9 mouse cellular contexts compared by ENCODE assay signal in the genomic region with DNA sequence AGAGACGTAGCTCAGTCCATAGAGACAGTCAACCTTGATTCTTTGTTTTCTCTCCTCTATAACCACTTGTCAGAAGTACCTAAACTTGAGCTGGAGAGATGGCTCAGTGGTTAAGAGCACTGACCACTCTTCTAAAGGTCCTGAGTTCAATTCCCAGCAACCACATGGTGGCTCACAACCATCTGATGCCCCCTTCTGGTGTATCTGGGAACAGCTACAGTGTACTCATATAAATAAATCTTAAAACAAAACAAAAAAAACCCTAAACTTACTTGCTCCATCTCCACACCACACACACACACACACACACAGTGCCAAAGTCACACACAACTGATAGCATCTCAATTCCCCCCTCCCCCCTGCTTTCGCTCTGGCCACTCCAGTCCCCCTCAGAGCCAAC. TPM values are rescaled to one million over a fixed set of nuclear protein-coding genes. Genes with fewer than 3 reads are reported as not detected.
A peak's percentile ranks its signal among the peaks of the same experiment; 100 is the strongest.
DNase-seq lines count a peak whose midpoint lies in the region; ATAC-seq lines count a peak whose summit lies in the region.
"Had no signal": no experiment of that assay in that cellular context is flagged by ENCODE, and none has a peak within 500 bp of the region (broad histone marks: within the 10 kb centered on the region; RNA-seq: fewer than 3 reads in every experiment).

No protein-coding gene starts in this region.

- no peaks in the 10 kb centered on the region for H3K9me3 ChIP-seq in megakaryocyte, embryonic 14.5 days
- no peaks in the 10 kb centered on the region for H3K9me3 ChIP-seq in embryonic facial prominence, embryonic 14.5 days (ENCODE audit: control insufficient read depth, low read length)
- H3K9me3 ChIP-seq in intestine, embryonic 16.5 days (ENCODE audit: control insufficient read depth, low read length), result no peaks in the 10 kb centered on the region
- H3K9me3 ChIP-seq in stomach, embryonic 15.5 days, result no peaks in the 10 kb centered on the region

- H3K4me1 ChIP-seq in megakaryocyte, embryonic 14.5 days, result peaks cover 44% of the 10 kb centered on the region
- H3K4me1 ChIP-seq in embryonic facial prominence, embryonic 14.5 days (ENCODE audit: control insufficient read depth, insufficient read depth, low read length), result peaks cover 14% of the 10 kb centered on the region
- H3K4me1 ChIP-seq in intestine, embryonic 16.5 days (ENCODE audit: control insufficient read depth, insufficient read depth, low read length), result peaks cover 14% of the 10 kb centered on the region
- H3K4me1 ChIP-seq in stomach, embryonic 15.5 days, result peaks cover 16% of the 10 kb centered on the region

- peak overlapping the region; percentile 86 for H3K4me2 ChIP-seq in embryonic facial prominence, embryonic 14.5 days (ENCODE audit: low read depth, low read length)
- H3K4me2 ChIP-seq in intestine, embryonic 16.5 days (ENCODE audit: low read depth, low read length), result peak overlapping the region; percentile 91
- H3K4me2 ChIP-seq in stomach, embryonic 15.5 days, result peak overlapping the region; percentile 94

- 76% methylated on average over 2 of the region's 2 CpGs for WGBS in embryonic facial prominence, embryonic 14.5 days
- WGBS in intestine, embryonic 16.5 days, result 67% methylated on average over 2 of the region's 2 CpGs
- WGBS in stomach, embryonic 15.5 days, result 76% methylated on average over 2 of the region's 2 CpGs

- H3K27ac ChIP-seq in embryonic facial prominence, embryonic 14.5 days (replicated peaks; ENCODE audit: low read depth, low read length), result no peak overlapping the region
- H3K27ac ChIP-seq in intestine, embryonic 16.5 days (ENCODE audit: low read length), result no peak overlapping the region
- H3K27ac ChIP-seq in stomach, embryonic 15.5 days, result no peak overlapping the region

- DNase-seq in embryonic facial prominence, embryonic 14.5 days (ENCODE audit: low spot score), result no peak
- DNase-seq in layer of hippocampus, adult 18-20 months (ENCODE audit: low spot score in 2 of 2), result no peak

- H3K4me3 ChIP-seq in megakaryocyte, embryonic 14.5 days (replicated peaks), result peak overlapping the region; percentile 92
- H3K4me3 ChIP-seq in embryonic facial prominence, embryonic 14.5 days (ENCODE audit: low read depth, low read length), result peak overlapping the region; percentile 62
- peak overlapping the region; percentile 65 for H3K4me3 ChIP-seq in intestine, embryonic 16.5 days (ENCODE audit: low read length)
- peak overlapping the region; percentile 87 for H3K4me3 ChIP-seq in stomach, embryonic 15.5 days (replicated peaks)

- no peak for ATAC-seq in megakaryocyte, adult 5-6 weeks (ENCODE audit: poor library complexity, severe bottlenecking)
- ATAC-seq in embryonic facial prominence, embryonic 14.5 days (ENCODE audit: low read depth), result no peak
- no peak for ATAC-seq in intestine, embryonic 16.5 days
- no peak for ATAC-seq in stomach, embryonic 15.5 days (ENCODE audit: insufficient read depth, low FRiP score, low read depth)
- ATAC-seq in monocyte, adult 5-6 weeks (replicated peaks; ENCODE audit: insufficient number of reproducible peaks, low FRiP score, low TSS enrichment, poor library complexity, severe bottlenecking), result no peak

- peaks cover 38% of the 10 kb centered on the region for H3K36me3 ChIP-seq in megakaryocyte, embryonic 14.5 days (replicated peaks; ENCODE audit: low read length)
- H3K36me3 ChIP-seq in embryonic facial prominence, embryonic 14.5 days (ENCODE audit: control insufficient read depth, insufficient read depth, low read length), result peaks cover 25% of the 10 kb centered on the region
- peaks cover 3% of the 10 kb centered on the region; the same call in 1 of the 2 replicates for H3K36me3 ChIP-seq in intestine, embryonic 16.5 days (ENCODE audit: control insufficient read depth, insufficient read depth, low read length)
- no peaks in the 10 kb centered on the region for H3K36me3 ChIP-seq in stomach, embryonic 15.5 days

- H3K9ac ChIP-seq in embryonic facial prominence, embryonic 14.5 days (ENCODE audit: low read depth, low read length), result peak overlapping the region; percentile 72; the same call in 1 of the 2 replicates
- peak overlapping the region; percentile 73; the same call in 1 of the 2 replicates for H3K9ac ChIP-seq in intestine, embryonic 16.5 days (ENCODE audit: low read depth, low read length)
- H3K9ac ChIP-seq in stomach, embryonic 15.5 days, result no peak overlapping the region

- H3K27me3 ChIP-seq in megakaryocyte, embryonic 14.5 days (replicated peaks), result no peaks in the 10 kb centered on the region
- H3K27me3 ChIP-seq in embryonic facial prominence, embryonic 14.5 days (replicated peaks; ENCODE audit: control insufficient read depth, insufficient read depth, low read length), result no peaks in the 10 kb centered on the region
- no peaks in the 10 kb centered on the region for H3K27me3 ChIP-seq in intestine, embryonic 16.5 days (replicated peaks; ENCODE audit: control insufficient read depth, insufficient read depth, low read length)
- H3K27me3 ChIP-seq in stomach, embryonic 15.5 days (replicated peaks), result no peaks in the 10 kb centered on the region

RNA-seq across cellular contexts. Expression of a gene that starts 1.3 kb away (rescaled TPM):
- polyA plus RNA-seq in megakaryocyte, embryonic 14.5 days (2012; ENCODE audit: insufficient read depth, low replicate concordance), result 7.2 and 10.9 TPM in 2 replicates
- total RNA-seq in megakaryocyte, adult 5-6 weeks (2015), result 36.9 and 42.5 TPM in 2 replicates
- total RNA-seq in megakaryocyte, adult 5-6 weeks (2017), result 135 and 170 TPM in 2 replicates
- polyA plus RNA-seq in embryonic facial prominence, embryonic 14.5 days (2014; fragmentation: Nextera tagmentation; extraction: Ambion mirVana), result 41.3 and 47.6 TPM in 2 replicates
- polyA plus RNA-seq in intestine, embryonic 16.5 days (2015; fragmentation: Nextera tagmentation; extraction: Ambion mirVana), result 35.2 and 37.1 TPM in 2 replicates
- 49.7 and 52.8 TPM in 2 replicates for polyA plus RNA-seq in stomach, embryonic 15.5 days (2015; fragmentation: Nextera tagmentation; extraction: Ambion mirVana)
- total RNA-seq in layer of hippocampus, adult 18-20 months (2021), result 1 to 10 TPM; 1.6 to 2.1 TPM
- total RNA-seq in monocyte, adult 5-6 weeks (2017), result 1.9 to 2.0 TPM (median 1.9 TPM) in 3 replicates

RNA-seq across cellular contexts. Expression of a gene that starts 1.7 kb away (rescaled TPM):
- polyA plus RNA-seq in megakaryocyte, embryonic 14.5 days (2012; ENCODE audit: insufficient read depth, low replicate concordance), result 1.0 TPM in 1 of 2 replicates, not detected in the other
- 48.4 and 53.0 TPM in 2 replicates for total RNA-seq in megakaryocyte, adult 5-6 weeks (2015)
- total RNA-seq in megakaryocyte, adult 5-6 weeks (2017), result 43.6 and 49.8 TPM in 2 replicates
- 15.2 TPM in 2 replicates for polyA plus RNA-seq in embryonic facial prominence, embryonic 14.5 days (2014; fragmentation: Nextera tagmentation; extraction: Ambion mirVana)
- 20.7 and 23.1 TPM in 2 replicates for polyA plus RNA-seq in intestine, embryonic 16.5 days (2015; fragmentation: Nextera tagmentation; extraction: Ambion mirVana)
- 14.5 and 16.6 TPM in 2 replicates for polyA plus RNA-seq in stomach, embryonic 15.5 days (2015; fragmentation: Nextera tagmentation; extraction: Ambion mirVana)
- 10 to 100 TPM; 43.9 to 47.7 TPM for total RNA-seq in layer of hippocampus, adult 18-20 months (2021)
- 37.2 to 50.2 TPM (median 48.4 TPM) in 3 replicates for total RNA-seq in monocyte, adult 5-6 weeks (2017)

RNA-seq across cellular contexts. Expression of a gene that starts 16.4 kb away (rescaled TPM):
- not detected in 2 replicates for polyA plus RNA-seq in megakaryocyte, embryonic 14.5 days (2012; ENCODE audit: insufficient read depth, low replicate concordance)
- 0.14 TPM in 1 of 2 replicates, not detected in the other for total RNA-seq in megakaryocyte, adult 5-6 weeks (2015)
- 0.59 TPM in 1 of 2 replicates, not detected in the other for total RNA-seq in megakaryocyte, adult 5-6 weeks (2017)
- polyA plus RNA-seq in embryonic facial prominence, embryonic 14.5 days (2014; fragmentation: Nextera tagmentation; extraction: Ambion mirVana), result 0.30 and 0.35 TPM in 2 replicates
- polyA plus RNA-seq in intestine, embryonic 16.5 days (2015; fragmentation: Nextera tagmentation; extraction: Ambion mirVana), result not detected in 2 replicates
- polyA plus RNA-seq in stomach, embryonic 15.5 days (2015; fragmentation: Nextera tagmentation; extraction: Ambion mirVana), result 0.14 TPM in 1 of 2 replicates, not detected in the other
- not detected for total RNA-seq in layer of hippocampus, adult 18-20 months (2021)
- total RNA-seq in monocyte, adult 5-6 weeks (2017), result not detected in 3 replicates
- total RNA-seq: common myeloid progenitor, adult 5-6 weeks; neutrophil, adult 5-6 weeks had no signal
